Mouse (Mus musculus): ENCODE data around the gene A830031A19Rik. TPM values are rescaled to one million over a fixed set of nuclear protein-coding genes. Genes with fewer than 3 reads are reported as not detected.

Gene A830031A19Rik
- polyA plus RNA-seq, 1 experiment from 2014 or later: not detected

DNA sequence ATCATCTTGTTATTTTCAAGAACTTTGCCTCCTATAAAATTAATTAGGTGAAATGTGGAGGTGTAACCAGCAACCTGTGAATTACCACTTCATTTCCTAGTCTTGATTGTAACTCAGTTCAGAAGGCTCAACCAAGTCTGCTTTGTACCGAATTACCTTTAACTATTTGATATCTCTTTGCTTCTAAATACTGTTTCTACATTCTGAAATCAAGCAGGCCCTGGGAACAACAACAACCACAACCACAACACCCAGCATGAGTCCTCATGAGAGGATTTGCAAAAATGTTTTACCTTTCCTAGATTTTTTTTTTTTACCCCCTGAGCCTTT, 8.2 kb upstream of the A830031A19Rik start:
- peak overlapping the region; percentile 72 for H3K4me3 ChIP-seq (ENCODE audit: low read depth, low read length)
- peak overlapping the region; percentile 98 for H3K4me2 ChIP-seq
- DNase-seq (ENCODE audit: low spot score) (no peak), ATAC-seq (replicated peaks; ENCODE audit: low FRiP score) (no peak)
- H3K9me3 ChIP-seq (ENCODE audit: control insufficient read depth, low read length): no peaks in the 10 kb centered on the region
- H3K9ac ChIP-seq (ENCODE audit: low read depth, low read length): peak overlapping the region; percentile 8
- peak overlapping the region; percentile 48; the same call in 1 of the 2 replicates for H3K27ac ChIP-seq (ENCODE audit: low read depth, low read length)
- peaks cover 21% of the 10 kb centered on the region; the same call in 1 of the 2 replicates for H3K36me3 ChIP-seq (ENCODE audit: control insufficient read depth, insufficient read depth, low read length)
- H3K4me1 ChIP-seq (replicated peaks; ENCODE audit: control insufficient read depth, insufficient read depth, low read length): peaks cover 16% of the 10 kb centered on the region
- no peaks in the 10 kb centered on the region for H3K27me3 ChIP-seq (replicated peaks; ENCODE audit: control insufficient read depth, insufficient read depth, low read length)
- 36% methylated on average over 1 of the region's 1 CpGs for WGBS

DNA sequence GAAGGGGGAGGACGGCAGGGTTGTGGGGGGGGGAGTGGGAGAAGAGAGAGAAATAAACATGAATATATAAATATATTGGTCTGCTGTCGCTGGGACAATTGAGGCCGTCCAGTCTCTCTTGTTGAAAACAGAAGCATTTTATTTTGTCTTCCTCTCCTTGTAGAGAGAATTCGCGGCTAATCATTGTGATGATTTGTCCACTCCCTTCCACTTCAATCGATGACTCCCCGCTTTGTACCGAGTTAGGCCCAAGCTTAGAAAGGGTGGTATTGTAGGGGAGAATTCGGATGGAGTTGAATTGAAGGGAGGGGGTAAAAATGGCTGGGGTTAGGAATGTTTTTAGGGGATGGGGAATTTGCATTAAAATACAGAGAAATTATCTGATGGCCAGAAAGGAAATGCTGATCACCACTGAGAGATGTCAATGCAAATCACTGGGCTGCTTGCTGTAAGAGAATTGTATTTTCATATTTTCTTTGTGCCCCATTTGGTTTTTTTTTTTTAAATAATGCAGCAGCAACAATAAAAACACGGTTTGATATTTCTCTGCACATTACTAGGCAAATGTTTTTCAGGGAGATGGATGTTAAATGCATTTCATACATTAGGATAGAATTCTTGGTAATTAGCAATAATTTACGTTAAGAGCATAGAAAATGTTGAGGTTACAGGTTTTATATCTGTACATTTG, 7.7 kb upstream of the A830031A19Rik start:
- H3K4me1 ChIP-seq (replicated peaks; ENCODE audit: control insufficient read depth, insufficient read depth, low read length): peaks cover 16% of the 10 kb centered on the region
- ATAC-seq (replicated peaks; ENCODE audit: low FRiP score): no peak

DNA sequence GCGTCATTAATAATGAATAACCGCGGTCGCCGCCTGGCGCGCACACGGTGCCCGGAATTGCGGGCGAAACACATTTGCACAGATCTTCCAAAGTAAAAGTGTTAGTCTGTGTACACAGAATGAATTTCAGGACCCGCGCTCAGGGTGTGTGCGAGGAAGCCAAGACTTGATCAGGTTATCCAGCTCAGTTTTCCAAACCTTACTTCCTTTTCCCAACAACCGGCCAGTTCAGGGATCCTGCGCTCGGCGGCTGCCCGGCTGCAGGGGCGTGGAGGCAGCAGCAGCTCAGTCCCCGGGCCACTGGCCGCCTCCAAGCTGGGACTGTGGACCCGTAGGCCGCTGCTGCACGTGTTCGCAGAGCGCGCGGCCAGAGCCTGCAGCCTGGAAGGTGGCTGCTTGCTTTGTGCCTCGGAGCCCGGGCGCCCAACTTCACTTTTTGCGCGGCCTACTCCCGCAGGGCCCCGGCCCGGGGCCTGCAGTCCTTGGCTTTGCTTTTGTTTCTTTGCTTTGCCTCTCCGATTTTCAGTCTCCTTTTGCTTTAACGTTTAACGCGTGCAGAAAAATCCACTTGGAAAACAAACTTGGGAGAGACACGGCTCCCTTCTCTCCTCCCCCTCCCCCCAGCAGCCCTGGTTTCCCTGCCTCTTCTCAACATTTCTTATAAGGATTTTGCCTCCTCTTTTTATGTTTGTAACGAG, 7.0 kb upstream of the A830031A19Rik start:
- H3K9me3 ChIP-seq (ENCODE audit: control insufficient read depth, low read length): no peaks in the 10 kb centered on the region
- peak; percentile 71 for DNase-seq (ENCODE audit: low spot score)
- no peaks in the 10 kb centered on the region for H3K27me3 ChIP-seq (replicated peaks; ENCODE audit: control insufficient read depth, insufficient read depth, low read length)
- H3K36me3 ChIP-seq (ENCODE audit: control insufficient read depth, insufficient read depth, low read length): peaks cover 13% of the 10 kb centered on the region; the same call in 1 of the 2 replicates
- H3K4me1 ChIP-seq (replicated peaks; ENCODE audit: control insufficient read depth, insufficient read depth, low read length): peaks cover 16% of the 10 kb centered on the region
- H3K9ac ChIP-seq (ENCODE audit: low read depth, low read length): peak overlapping the region; percentile 87
- peak overlapping the region; percentile 92 for H3K27ac ChIP-seq (ENCODE audit: low read depth, low read length)
- H3K4me2 ChIP-seq: peak overlapping the region; percentile 98
- ATAC-seq (replicated peaks; ENCODE audit: low FRiP score): no peak
- peak overlapping the region; percentile 72 for H3K4me3 ChIP-seq (ENCODE audit: low read depth, low read length)
- under 1% methylated on average over 43 of the region's 43 CpGs for WGBS

More for the DNA sequence above, 7.7 kb upstream of the A830031A19Rik start:
- DNase-seq (ENCODE audit: low spot score): no peak
- H3K27me3 ChIP-seq (replicated peaks; ENCODE audit: control insufficient read depth, insufficient read depth, low read length): no peaks in the 10 kb centered on the region
- H3K27ac ChIP-seq (ENCODE audit: low read depth, low read length): peak overlapping the region; percentile 92
- H3K36me3 ChIP-seq (ENCODE audit: control insufficient read depth, insufficient read depth, low read length): peaks cover 17% of the 10 kb centered on the region; the same call in 1 of the 2 replicates
- WGBS: 20% methylated on average over 11 of the region's 11 CpGs
- peak overlapping the region; percentile 98 for H3K4me2 ChIP-seq
- peak overlapping the region; percentile 87 for H3K9ac ChIP-seq (ENCODE audit: low read depth, low read length)
- peak overlapping the region; percentile 72 for H3K4me3 ChIP-seq (ENCODE audit: low read depth, low read length)
- no peaks in the 10 kb centered on the region for H3K9me3 ChIP-seq (ENCODE audit: control insufficient read depth, low read length)

DNA sequence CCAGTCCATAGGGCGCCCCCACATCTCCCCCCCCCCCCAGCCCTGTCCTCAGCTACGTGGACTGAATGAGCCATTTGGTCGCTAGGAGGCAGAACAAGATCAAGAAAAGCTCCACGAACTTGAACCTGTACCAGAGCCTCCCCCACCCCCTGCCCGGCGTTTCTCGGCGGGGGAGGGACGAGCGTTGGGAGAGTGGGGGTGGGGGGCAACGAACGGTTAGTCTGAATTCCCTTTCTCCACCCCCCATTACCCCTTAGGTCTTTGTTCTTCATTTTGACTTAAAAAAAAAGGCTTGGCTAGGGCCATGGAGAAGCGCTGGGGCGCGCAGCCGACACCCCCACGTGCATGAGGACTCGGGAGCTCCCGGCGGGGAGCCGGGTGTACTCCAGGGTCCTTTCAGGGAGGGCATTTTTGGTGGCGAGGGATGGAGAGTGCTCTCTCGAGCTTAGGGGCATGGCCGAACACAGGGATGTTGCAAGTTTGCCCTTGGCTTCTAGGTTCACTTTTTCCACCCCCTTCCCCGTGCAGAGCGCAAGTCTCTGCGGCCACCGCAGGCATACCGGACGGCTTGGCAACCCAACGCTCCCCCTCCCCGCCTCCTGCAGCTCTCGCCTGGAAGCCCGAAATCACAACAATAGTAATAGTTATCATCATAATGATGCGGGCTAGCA, 6.3 kb upstream of the A830031A19Rik start:
- H3K4me3 ChIP-seq (ENCODE audit: low read depth, low read length): peak overlapping the region; percentile 72
- peak; percentile 80 for DNase-seq (ENCODE audit: low spot score)
- under 1% methylated on average over 35 of the region's 35 CpGs for WGBS
- peak overlapping the region; percentile 98 for H3K4me2 ChIP-seq
- peak overlapping the region; percentile 87 for H3K9ac ChIP-seq (ENCODE audit: low read depth, low read length)
- H3K27me3 ChIP-seq (replicated peaks; ENCODE audit: control insufficient read depth, insufficient read depth, low read length): no peaks in the 10 kb centered on the region
- peaks cover 8% of the 10 kb centered on the region; the same call in 1 of the 2 replicates for H3K36me3 ChIP-seq (ENCODE audit: control insufficient read depth, insufficient read depth, low read length)
- peak overlapping the region; percentile 92 for H3K27ac ChIP-seq (ENCODE audit: low read depth, low read length)
- peak; percentile 56 for ATAC-seq (replicated peaks; ENCODE audit: low FRiP score)
- peaks cover 12% of the 10 kb centered on the region for H3K4me1 ChIP-seq (replicated peaks; ENCODE audit: control insufficient read depth, insufficient read depth, low read length)
- H3K9me3 ChIP-seq (ENCODE audit: control insufficient read depth, low read length): no peaks in the 10 kb centered on the region

DNA sequence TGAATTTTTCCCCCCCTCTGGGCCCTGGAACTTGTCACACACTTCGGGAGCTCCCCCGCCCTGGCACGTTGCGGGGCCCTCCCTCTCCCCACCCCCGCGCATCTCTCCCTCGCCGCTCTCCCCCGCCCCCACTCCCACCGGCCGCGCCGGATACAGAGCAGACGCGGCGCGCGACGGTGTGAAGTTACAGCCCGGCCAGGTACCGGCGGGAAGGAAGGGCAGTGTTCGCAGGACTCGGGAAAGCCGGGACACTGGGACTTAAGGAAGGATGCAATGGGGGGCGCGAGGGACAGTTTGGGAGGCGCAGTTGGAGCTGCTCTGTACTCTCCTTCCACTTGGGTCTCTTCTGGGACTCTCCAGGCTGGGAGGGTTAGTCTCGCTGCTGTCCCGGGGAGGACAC, 5.7 kb upstream of the A830031A19Rik start:
- DNase-seq (ENCODE audit: low spot score) (peak; percentile 77), ATAC-seq (replicated peaks; ENCODE audit: low FRiP score) (peak; percentile 50)
- under 1% methylated on average over 30 of the region's 30 CpGs for WGBS
- H3K9me3 ChIP-seq (ENCODE audit: control insufficient read depth, low read length): no peaks in the 10 kb centered on the region
- peaks cover 7% of the 10 kb centered on the region for H3K4me1 ChIP-seq (replicated peaks; ENCODE audit: control insufficient read depth, insufficient read depth, low read length)
- peak overlapping the region; percentile 98 for H3K4me2 ChIP-seq
- H3K9ac ChIP-seq (ENCODE audit: low read depth, low read length): peak overlapping the region; percentile 87
- no peaks in the 10 kb centered on the region for H3K27me3 ChIP-seq (replicated peaks; ENCODE audit: control insufficient read depth, insufficient read depth, low read length)
- peaks cover 3% of the 10 kb centered on the region; the same call in 1 of the 2 replicates for H3K36me3 ChIP-seq (ENCODE audit: control insufficient read depth, insufficient read depth, low read length)
- H3K4me3 ChIP-seq (ENCODE audit: low read depth, low read length): peak overlapping the region; percentile 72
- H3K27ac ChIP-seq (ENCODE audit: low read depth, low read length): peak overlapping the region; percentile 92

DNA sequence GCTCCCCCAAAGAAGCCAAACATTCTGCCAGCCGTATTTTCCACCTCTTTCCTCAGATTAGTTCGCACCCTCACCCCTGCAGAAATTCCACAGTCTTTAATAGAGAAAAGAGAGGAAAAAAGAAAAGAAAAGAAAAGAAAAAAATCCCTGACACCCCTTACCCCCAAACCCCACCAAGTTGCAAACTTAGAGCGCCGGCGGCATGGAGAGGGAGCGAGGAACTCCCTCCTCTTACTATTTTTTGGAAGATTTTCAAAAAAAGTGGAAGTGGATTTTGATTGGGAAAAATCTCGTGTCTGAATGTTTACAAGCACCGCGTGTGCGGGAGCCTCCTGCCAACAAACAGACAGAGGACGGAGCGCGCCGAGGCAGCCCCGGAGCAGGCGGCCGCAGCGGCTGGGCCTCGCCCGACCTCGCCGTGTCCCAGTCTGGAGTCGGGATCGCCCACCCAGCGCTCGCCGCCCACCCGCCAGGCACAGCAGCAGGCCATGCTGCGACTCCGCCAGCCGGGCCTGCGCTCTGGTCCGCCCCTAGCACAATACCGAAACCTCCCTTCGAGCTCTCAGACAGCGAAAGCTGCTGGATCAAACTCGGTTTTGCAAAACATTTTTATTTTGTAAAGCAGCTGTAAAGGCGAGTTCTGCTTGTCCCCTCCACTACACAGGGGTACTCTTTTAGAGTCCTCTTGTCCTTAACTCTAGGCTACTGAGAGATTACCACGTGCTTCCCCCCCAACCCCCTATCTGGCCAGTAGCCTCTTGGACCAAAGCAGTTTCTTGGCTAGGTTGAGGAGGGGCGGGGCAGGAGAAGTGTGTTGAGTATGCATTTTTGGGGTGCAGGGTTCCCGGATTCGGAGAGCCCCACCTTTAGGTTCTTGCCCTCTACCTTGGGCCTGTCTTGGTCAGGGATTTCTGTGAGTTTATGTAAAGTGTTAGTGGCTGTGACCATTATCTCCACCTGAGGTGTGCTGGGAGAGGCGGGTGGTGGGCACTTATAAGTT, 4.8 kb upstream of the A830031A19Rik start:
- H3K9me3 ChIP-seq (ENCODE audit: control insufficient read depth, low read length): no peaks in the 10 kb centered on the region
- under 1% methylated on average over 43 of the region's 43 CpGs for WGBS
- H3K9ac ChIP-seq (ENCODE audit: low read depth, low read length): peak overlapping the region; percentile 87
- H3K27me3 ChIP-seq (replicated peaks; ENCODE audit: control insufficient read depth, insufficient read depth, low read length): no peaks in the 10 kb centered on the region
- 0 out of 2 replicates have a peak, but pooled peaks have one; percentile 6 for ATAC-seq (replicated peaks; ENCODE audit: low FRiP score)
- peak; percentile 77 for DNase-seq (ENCODE audit: low spot score)
- H3K4me1 ChIP-seq (replicated peaks; ENCODE audit: control insufficient read depth, insufficient read depth, low read length): peaks cover 10% of the 10 kb centered on the region
- H3K27ac ChIP-seq (ENCODE audit: low read depth, low read length): peak overlapping the region; percentile 92
- peak overlapping the region; percentile 72 for H3K4me3 ChIP-seq (ENCODE audit: low read depth, low read length)
- peak overlapping the region; percentile 98 for H3K4me2 ChIP-seq
- H3K36me3 ChIP-seq (ENCODE audit: control insufficient read depth, insufficient read depth, low read length): no peaks in the 10 kb centered on the region

DNA sequence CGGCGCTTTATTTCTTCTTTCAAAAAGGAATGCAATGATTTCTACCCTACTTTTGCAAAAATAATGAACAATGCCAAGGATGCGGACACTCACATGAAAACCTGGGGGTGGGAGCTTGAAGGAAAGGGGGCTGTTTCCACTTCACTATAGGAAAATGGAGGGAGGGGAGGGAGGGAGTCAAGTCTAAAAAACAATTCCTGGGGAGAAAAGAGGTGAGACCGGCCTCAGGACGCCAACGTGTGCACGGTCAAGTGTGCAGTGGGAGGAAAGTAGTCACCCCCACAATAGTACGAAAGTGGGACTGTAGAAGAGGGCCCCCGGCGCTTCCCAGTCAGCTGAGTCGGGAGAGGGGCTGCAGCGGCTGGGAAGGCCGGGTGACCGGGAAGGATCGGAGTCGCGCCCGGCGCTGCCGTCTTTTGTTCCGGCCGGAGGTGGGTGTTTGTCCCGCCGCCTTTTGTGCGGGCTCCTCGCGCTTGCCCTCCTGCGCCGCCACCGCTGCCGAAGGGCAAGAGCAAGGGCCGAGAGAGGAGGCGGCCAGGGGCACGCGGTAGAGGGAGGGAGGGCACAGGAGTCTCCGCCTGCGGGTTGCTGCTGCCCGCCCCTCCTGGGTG, 4.0 kb upstream of the A830031A19Rik start:
- DNase-seq (ENCODE audit: low spot score) (peak; percentile 74), ATAC-seq (replicated peaks; ENCODE audit: low FRiP score) (no peak)
- Histone ChIP-seq H3K27ac (ENCODE audit: low read depth, low read length) (peak overlapping the region; percentile 92), H3K27me3 (replicated peaks; ENCODE audit: control insufficient read depth, insufficient read depth, low read length) (no peaks in the 10 kb centered on the region; the same call in 1 of the 2 replicates), H3K9ac (ENCODE audit: low read depth, low read length) (peak overlapping the region; percentile 87), H3K9me3 (ENCODE audit: control insufficient read depth, low read length) (no peaks in the 10 kb centered on the region), H3K36me3 (ENCODE audit: control insufficient read depth, insufficient read depth, low read length) (no peaks in the 10 kb centered on the region), H3K4me3 (ENCODE audit: low read depth, low read length) (peak overlapping the region; percentile 72), H3K4me1 (replicated peaks; ENCODE audit: control insufficient read depth, insufficient read depth, low read length) (peaks cover 14% of the 10 kb centered on the region), H3K4me2 (peak overlapping the region; percentile 98)
- WGBS: under 1% methylated on average over 38 of the region's 38 CpGs

All from liver, embryonic 11.5 days (tissue).